Mouse (Mus musculus): ENCODE data around the gene Dap. TPM values are rescaled to one million over a fixed set of nuclear protein-coding genes. Genes with fewer than 3 reads are reported as not detected.

Dap gene
- polyA plus RNA-seq, 1 experiment from 2014 or later, result 44.5 TPM

GRCm38 (mm10) chr15:31279577-31280004 is 55.5 kb downstream of the Dap start:
- Histone ChIP-seq H3K27me3 (ENCODE audit: control insufficient read depth, insufficient read depth, low read length) (no peaks in the 10 kb centered on the region), H3K36me3 (ENCODE audit: control insufficient read depth, insufficient read depth, low read length) (no peaks in the 10 kb centered on the region), H3K27ac (ENCODE audit: low read depth, low read length) (no peak overlapping the region), H3K4me2 (ENCODE audit: low read depth) (no peak overlapping the region), H3K4me3 (ENCODE audit: low read depth, low read length) (no peak overlapping the region), H3K4me1 (ENCODE audit: control insufficient read depth, insufficient read depth, low read length) (no peaks in the 10 kb centered on the region), H3K9me3 (ENCODE audit: control insufficient read depth, low read length) (no peaks in the 10 kb centered on the region), H3K9ac (ENCODE audit: low read length) (no peak overlapping the region)
- DNase-seq (ENCODE audit: low spot score), result no peak
- WGBS, result 58% methylated on average over 6 of the region's 6 CpGs
- no peak for ATAC-seq (ENCODE audit: insufficient read depth, low FRiP score, low TSS enrichment)

GRCm38 (mm10) chr15:31280059-31280458 is 55.9 kb downstream of the Dap start:
- Histone ChIP-seq H3K9ac (ENCODE audit: low read length) (no peak overlapping the region), H3K4me3 (ENCODE audit: low read depth, low read length) (no peak overlapping the region), H3K4me1 (ENCODE audit: control insufficient read depth, insufficient read depth, low read length) (no peaks in the 10 kb centered on the region), H3K4me2 (ENCODE audit: low read depth) (no peak overlapping the region), H3K27ac (ENCODE audit: low read depth, low read length) (no peak overlapping the region), H3K9me3 (ENCODE audit: control insufficient read depth, low read length) (no peaks in the 10 kb centered on the region), H3K36me3 (ENCODE audit: control insufficient read depth, insufficient read depth, low read length) (no peaks in the 10 kb centered on the region), H3K27me3 (ENCODE audit: control insufficient read depth, insufficient read depth, low read length) (no peaks in the 10 kb centered on the region)
- no peak for DNase-seq (ENCODE audit: low spot score)
- WGBS, result 81% methylated on average over 5 of the region's 5 CpGs
- ATAC-seq (ENCODE audit: insufficient read depth, low FRiP score, low TSS enrichment), result no peak

GRCm38 (mm10) chr15:31280683-31281082 is 56.6 kb downstream of the Dap start:
- no peak for ATAC-seq (ENCODE audit: insufficient read depth, low FRiP score, low TSS enrichment)
- no peak for DNase-seq (ENCODE audit: low spot score)
- H3K4me2 ChIP-seq (ENCODE audit: low read depth), result no peak overlapping the region

GRCm38 (mm10) chr15:31281830-31282229 is 57.7 kb downstream of the Dap start:
- no peak for ATAC-seq (ENCODE audit: insufficient read depth, low FRiP score, low TSS enrichment)
- WGBS, result 77% methylated on average over 13 of the region's 13 CpGs
- H3K27ac ChIP-seq (ENCODE audit: low read depth, low read length), result no peak overlapping the region

More at GRCm38 (mm10) chr15:31280683-31281082, 56.6 kb downstream of the Dap start:
- Histone ChIP-seq H3K4me1 (ENCODE audit: control insufficient read depth, insufficient read depth, low read length) (no peaks in the 10 kb centered on the region), H3K27me3 (ENCODE audit: control insufficient read depth, insufficient read depth, low read length) (no peaks in the 10 kb centered on the region), H3K9ac (ENCODE audit: low read length) (no peak overlapping the region), H3K36me3 (ENCODE audit: control insufficient read depth, insufficient read depth, low read length) (no peaks in the 10 kb centered on the region), H3K9me3 (ENCODE audit: control insufficient read depth, low read length) (no peaks in the 10 kb centered on the region), H3K27ac (ENCODE audit: low read depth, low read length) (no peak overlapping the region), H3K4me3 (ENCODE audit: low read depth, low read length) (no peak overlapping the region)
- 85% methylated on average over 2 of the region's 2 CpGs for WGBS

GRCm38 (mm10) chr15:31282353-31282752 is 58.2 kb downstream of the Dap start:
- Histone ChIP-seq H3K27ac (ENCODE audit: low read depth, low read length) (no peak overlapping the region), H3K27me3 (ENCODE audit: control insufficient read depth, insufficient read depth, low read length) (no peaks in the 10 kb centered on the region), H3K36me3 (ENCODE audit: control insufficient read depth, insufficient read depth, low read length) (no peaks in the 10 kb centered on the region), H3K9ac (ENCODE audit: low read length) (no peak overlapping the region), H3K4me3 (ENCODE audit: low read depth, low read length) (no peak overlapping the region), H3K9me3 (ENCODE audit: control insufficient read depth, low read length) (no peaks in the 10 kb centered on the region), H3K4me2 (ENCODE audit: low read depth) (no peak overlapping the region), H3K4me1 (ENCODE audit: control insufficient read depth, insufficient read depth, low read length) (no peaks in the 10 kb centered on the region)
- WGBS, result 83% methylated on average over 3 of the region's 3 CpGs
- ATAC-seq (ENCODE audit: insufficient read depth, low FRiP score, low TSS enrichment) (no peak), DNase-seq (ENCODE audit: low spot score) (no peak)

More at GRCm38 (mm10) chr15:31281830-31282229, 57.7 kb downstream of the Dap start:
- Histone ChIP-seq H3K36me3 (ENCODE audit: control insufficient read depth, insufficient read depth, low read length) (no peaks in the 10 kb centered on the region), H3K9me3 (ENCODE audit: control insufficient read depth, low read length) (no peaks in the 10 kb centered on the region), H3K4me3 (ENCODE audit: low read depth, low read length) (no peak overlapping the region), H3K27me3 (ENCODE audit: control insufficient read depth, insufficient read depth, low read length) (no peaks in the 10 kb centered on the region), H3K4me1 (ENCODE audit: control insufficient read depth, insufficient read depth, low read length) (no peaks in the 10 kb centered on the region), H3K4me2 (ENCODE audit: low read depth) (no peak overlapping the region), H3K9ac (ENCODE audit: low read length) (no peak overlapping the region)
- no peak for DNase-seq (ENCODE audit: low spot score)

GRCm38 (mm10) chr15:31284142-31284541 is 60.0 kb downstream of the Dap start:
- Histone ChIP-seq H3K27me3 (ENCODE audit: control insufficient read depth, insufficient read depth, low read length) (no peaks in the 10 kb centered on the region), H3K36me3 (ENCODE audit: control insufficient read depth, insufficient read depth, low read length) (no peaks in the 10 kb centered on the region), H3K9me3 (ENCODE audit: control insufficient read depth, low read length) (no peaks in the 10 kb centered on the region), H3K4me2 (ENCODE audit: low read depth) (no peak overlapping the region), H3K9ac (ENCODE audit: low read length) (no peak overlapping the region), H3K4me1 (ENCODE audit: control insufficient read depth, insufficient read depth, low read length) (no peaks in the 10 kb centered on the region), H3K27ac (ENCODE audit: low read depth, low read length) (no peak overlapping the region), H3K4me3 (ENCODE audit: low read depth, low read length) (no peak overlapping the region)
- DNase-seq (ENCODE audit: low spot score) (no peak), ATAC-seq (ENCODE audit: insufficient read depth, low FRiP score, low TSS enrichment) (no peak)
- 70% methylated on average over 5 of the region's 5 CpGs for WGBS

GRCm38 (mm10) chr15:31284922-31285631 is 61.0 kb downstream of the Dap start:
- Histone ChIP-seq H3K27me3 (ENCODE audit: control insufficient read depth, insufficient read depth, low read length) (no peaks in the 10 kb centered on the region), H3K9me3 (ENCODE audit: control insufficient read depth, low read length) (no peaks in the 10 kb centered on the region), H3K27ac (ENCODE audit: low read depth, low read length) (no peak overlapping the region), H3K9ac (ENCODE audit: low read length) (no peak overlapping the region), H3K4me3 (ENCODE audit: low read depth, low read length) (no peak overlapping the region), H3K4me1 (ENCODE audit: control insufficient read depth, insufficient read depth, low read length) (no peaks in the 10 kb centered on the region), H3K36me3 (ENCODE audit: control insufficient read depth, insufficient read depth, low read length) (no peaks in the 10 kb centered on the region), H3K4me2 (ENCODE audit: low read depth) (no peak overlapping the region)
- WGBS, result 78% methylated on average over 17 of the region's 17 CpGs
- DNase-seq (ENCODE audit: low spot score) (no peak), ATAC-seq (ENCODE audit: insufficient read depth, low FRiP score, low TSS enrichment) (no peak)

- Histone ChIP-seq H3K4me3 (ENCODE audit: low read depth, low read length) (no peak overlapping the region), H3K4me2 (ENCODE audit: low read depth) (no peak overlapping the region), H3K36me3 (ENCODE audit: control insufficient read depth, insufficient read depth, low read length) (no peaks in the 10 kb centered on the region), H3K27ac (ENCODE audit: low read depth, low read length) (no peak overlapping the region), H3K4me1 (ENCODE audit: control insufficient read depth, insufficient read depth, low read length) (no peaks in the 10 kb centered on the region), H3K9me3 (ENCODE audit: control insufficient read depth, low read length) (no peaks in the 10 kb centered on the region), H3K9ac (ENCODE audit: low read length) (no peak overlapping the region), H3K27me3 (ENCODE audit: control insufficient read depth, insufficient read depth, low read length) (no peaks in the 10 kb centered on the region)
- ATAC-seq (ENCODE audit: insufficient read depth, low FRiP score, low TSS enrichment) (no peak), DNase-seq (ENCODE audit: low spot score) (no peak)
- WGBS, result 82% methylated on average over 3 of the region's 3 CpGs
Observed at GRCm38 (mm10) chr15:31285695-31286094, 61.6 kb downstream of the Dap start.

- Histone ChIP-seq H3K4me2 (ENCODE audit: low read depth) (no peak overlapping the region), H3K4me1 (ENCODE audit: control insufficient read depth, insufficient read depth, low read length) (peaks cover 4% of the 10 kb centered on the region; the same call in 1 of the 2 replicates), H3K9ac (ENCODE audit: low read length) (no peak overlapping the region), H3K27me3 (ENCODE audit: control insufficient read depth, insufficient read depth, low read length) (peaks cover 8% of the 10 kb centered on the region), H3K27ac (ENCODE audit: low read depth, low read length) (no peak overlapping the region), H3K9me3 (ENCODE audit: control insufficient read depth, low read length) (no peaks in the 10 kb centered on the region), H3K4me3 (ENCODE audit: low read depth, low read length) (no peak overlapping the region), H3K36me3 (ENCODE audit: control insufficient read depth, insufficient read depth, low read length) (no peaks in the 10 kb centered on the region)
- DNase-seq (ENCODE audit: low spot score), result no peak
- no peak for ATAC-seq (ENCODE audit: insufficient read depth, low FRiP score, low TSS enrichment)
- WGBS, result 31% methylated on average over 3 of the region's 3 CpGs
Observed at GRCm38 (mm10) chr15:31292627-31293026, 68.5 kb downstream of the Dap start.

Data from neural tube, embryonic 11.5 days (tissue).